10 mouse cellular contexts compared by ENCODE assay signal in genomic region chr3:152605849-152606248, GRCm38 (mm10).
A peak's percentile ranks its signal among the peaks of the same experiment; 100 is the strongest.
DNase-seq lines count a peak whose midpoint lies in the region; ATAC-seq and TF ChIP-seq lines count a peak whose summit lies in the region.
"Had no signal": no experiment of that assay in that cellular context is flagged by ENCODE, and none has a peak within 500 bp of the region (broad histone marks: within the 10 kb centered on the region; RNA-seq: fewer than 3 reads in every experiment).

No protein-coding gene starts in this region.

- no peak for TF ChIP-seq CTCF in midbrain, postnatal 0 days (IDR thresholded peaks at IDR 0.05)

- H3K9me3 ChIP-seq in midbrain, postnatal 0 days (ENCODE audit: low read length), result no peaks in the 10 kb centered on the region

- H3K4me1 ChIP-seq in midbrain, postnatal 0 days (ENCODE audit: insufficient read depth, low read length), result no peaks in the 10 kb centered on the region

- no peak overlapping the region for H3K4me3 ChIP-seq in midbrain, postnatal 0 days (ENCODE audit: low read depth, low read length)

- no peaks in the 10 kb centered on the region for H3K36me3 ChIP-seq in midbrain, postnatal 0 days (ENCODE audit: insufficient read depth, low read length)

- no peak for ATAC-seq in midbrain, postnatal 0 days (ENCODE audit: low FRiP score)
- ATAC-seq: activated CD4-positive, CD25-positive, alpha-beta regulatory T cell, adult 4 months had no signal

- no peak overlapping the region for H3K4me2 ChIP-seq in midbrain, postnatal 0 days (ENCODE audit: low read depth, low read length, poor library complexity, severe bottlenecking)

- WGBS in midbrain, postnatal 0 days, result 82% methylated on average over 11 of the region's 11 CpGs

- DNase-seq in cerebellum, postnatal 14 days, result peak; percentile 16 to 22
- DNase-seq in cerebellum, adult 11-12 months, result no peak
- peak; percentile 16 for DNase-seq in MN1 (ENCODE audit: low spot score)
- peak; percentile 61 to 72 for DNase-seq in layer of hippocampus, adult 18-20 months (ENCODE audit: low spot score in 2 of 2)
- DNase-seq in left cerebral cortex, postnatal 25 days (ENCODE audit: low spot score in 2 of 2), result peak; percentile 73 to 96
- no peak for DNase-seq in midbrain, postnatal 0 days (ENCODE audit: low spot score)
- no peak for DNase-seq in urinary bladder, postnatal 36 days (ENCODE audit: low spot score in 2 of 2)
- no peak for DNase-seq in thymus, postnatal 25 days
- DNase-seq: thymus, adult 18-20 months had no signal

- no peak overlapping the region for H3K9ac ChIP-seq in midbrain, postnatal 0 days (replicated peaks; ENCODE audit: low read length, poor library complexity, severe bottlenecking)

- H3K27me3 ChIP-seq in midbrain, postnatal 0 days (ENCODE audit: insufficient read depth, low read length), result no peaks in the 10 kb centered on the region

- intact Hi-C loops in left cerebral cortex, postnatal 25 days (cut with DNase I), result loop anchor here (1.0 kb wide), 1 partner anchor 14 kb away; no protein-coding TSS in a partner anchor

- no peak overlapping the region for H3K27ac ChIP-seq in midbrain, postnatal 0 days (ENCODE audit: low read depth, low read length)

Comparison
In these comparisons a context has a peak if more than half of its experiments do, and no peak if none do; other contexts are left out.
1. DNase-seq: peak in cerebellum, postnatal 14 days (2 of 2), MN1 (single experiment), layer of hippocampus, adult 18-20 months (2 of 2) and left cerebral cortex, postnatal 25 days (2 of 2); none in cerebellum, adult 11-12 months (single experiment), midbrain, postnatal 0 days (single experiment), urinary bladder, postnatal 36 days (0 of 2) and thymus, postnatal 25 days (single experiment).